Mouse (Mus musculus) liver, embryonic 14.5 days (tissue): ENCODE results near the gene Slfn2.

ENCODE experiments used
- CTCF ChIP-seq: IDR thresholded peaks from 2 replicates; pipeline ENCODE4 v1.5.1; 2016; ENCODE audit warnings: antibody characterized with exemption, low read depth, control low read depth
- EP300 ChIP-seq: IDR thresholded peaks from 2 replicates; pipeline ENCODE4 v1.6.1; 2016; ENCODE audit warnings: antibody characterized with exemption, low read depth

DNA sequence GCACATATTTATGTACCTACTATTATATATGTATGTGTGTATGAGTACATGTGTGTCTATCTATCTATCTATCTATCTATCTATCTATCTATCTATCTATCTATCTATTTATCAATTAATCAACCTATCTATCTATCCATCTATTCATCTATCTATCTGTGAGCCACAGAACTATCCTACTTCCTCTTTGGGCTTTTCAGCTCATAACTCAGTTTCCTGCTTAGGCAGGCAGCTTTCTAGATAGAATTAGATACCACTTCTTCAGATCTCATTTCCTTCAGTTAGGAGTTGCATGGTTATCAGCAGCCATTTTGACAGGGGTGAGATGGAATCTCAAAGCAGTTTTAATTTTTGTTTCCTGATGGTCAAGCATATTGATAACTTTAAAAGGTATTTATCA is 23.9 kb upstream of the Slfn2 start:
- no peak for TF ChIP-seq CTCF
- no peak for TF ChIP-seq EP300
